Mouse (Mus musculus): ENCODE results near the gene Hist1h2bh. TPM values are rescaled to one million over a fixed set of nuclear protein-coding genes. Genes with fewer than 3 reads are reported as not detected.
"Not testable (repeated sequence)": the region's sequence is repeated elsewhere in the genome, so short reads cannot be mapped to it uniquely, and the experiment has no call there.

Hist1h2bh gene
- polyA plus RNA-seq, 1 experiment from 2014 or later = 0.77 TPM

DNA sequence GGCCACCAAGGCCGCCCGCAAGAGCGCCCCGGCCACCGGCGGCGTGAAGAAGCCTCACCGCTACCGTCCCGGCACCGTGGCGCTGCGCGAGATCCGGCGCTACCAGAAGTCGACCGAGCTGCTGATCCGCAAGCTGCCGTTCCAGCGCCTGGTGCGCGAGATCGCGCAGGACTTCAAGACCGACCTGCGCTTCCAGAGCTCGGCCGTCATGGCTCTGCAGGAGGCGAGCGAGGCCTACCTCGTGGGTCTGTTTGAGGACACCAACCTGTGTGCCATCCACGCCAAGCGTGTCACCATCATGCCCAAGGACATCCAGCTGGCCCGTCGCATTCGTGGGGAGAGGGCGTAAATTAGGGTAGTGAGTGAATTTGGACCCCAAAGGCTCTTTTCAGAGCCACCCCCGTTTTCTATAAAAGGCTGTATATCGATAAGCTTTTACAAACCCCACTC lies 32.7 kb upstream of the Hist1h2bh start:
- not testable (repeated sequence) for H3K9me3 ChIP-seq (ENCODE audit: control insufficient read depth, low read length); H3K36me3 ChIP-seq (ENCODE audit: control insufficient read depth, insufficient read depth, low read length); H3K27me3 ChIP-seq (replicated peaks; ENCODE audit: control insufficient read depth, insufficient read depth, low read length); ATAC-seq (ENCODE audit: low read depth); DNase-seq (ENCODE audit: low spot score)
- under 1% methylated on average over 8 of the region's 40 CpGs for WGBS
- H3K9ac ChIP-seq (ENCODE audit: low read depth, low read length) = peak overlapping the region; percentile 72
- peak overlapping the region; percentile 91 for H3K27ac ChIP-seq (replicated peaks; ENCODE audit: low read depth, low read length)
- peaks cover 12% of the 10 kb centered on the region for H3K4me1 ChIP-seq (ENCODE audit: control insufficient read depth, insufficient read depth, low read length)
- H3K4me2 ChIP-seq (ENCODE audit: low read depth, low read length) = peak overlapping the region; percentile 63
- H3K4me3 ChIP-seq (ENCODE audit: low read depth, low read length) = peak overlapping the region; percentile 43

DNA sequence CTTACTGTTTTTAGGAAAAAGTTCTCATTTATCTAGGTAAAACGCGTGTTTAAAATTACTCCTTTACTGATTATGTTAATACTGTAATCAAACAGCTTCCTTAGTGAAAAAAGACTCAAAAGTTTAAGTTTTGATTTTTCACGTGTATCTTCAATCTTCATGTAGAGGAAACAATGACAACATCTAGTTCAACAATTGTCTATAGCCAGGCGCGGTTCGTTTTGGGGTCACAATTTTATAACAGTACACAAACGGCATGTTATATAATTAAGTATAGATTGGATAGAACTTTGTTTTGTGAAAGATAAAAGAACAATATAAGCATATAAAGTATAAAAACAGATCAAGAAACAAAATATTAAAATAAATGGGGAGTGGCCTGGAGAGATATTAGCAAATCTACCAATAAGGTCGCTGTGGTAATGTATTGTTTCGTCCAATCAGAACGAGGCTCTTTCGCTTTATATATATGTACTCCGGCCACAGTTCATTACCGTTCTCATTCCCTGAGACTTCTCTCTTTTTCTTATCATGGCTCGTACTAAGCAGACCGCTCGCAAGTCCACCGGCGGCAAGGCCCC lies 32.2 kb upstream of the Hist1h2bh start, which contains the start of gene Hist1h3d:
Gene Hist1h3d, plus strand, starts transcription at position 493 of the 581 bp plus-strand sequence.
- H3K4me1 ChIP-seq (ENCODE audit: control insufficient read depth, insufficient read depth, low read length) = peaks cover 11% of the 10 kb centered on the region
- peak within 1 kb of the TSS; percentile 72 for H3K9ac ChIP-seq (ENCODE audit: low read depth, low read length)
- ATAC-seq (ENCODE audit: low read depth) (peak; percentile 59), DNase-seq (ENCODE audit: low spot score) (peak; percentile 96)
- H3K4me2 ChIP-seq (ENCODE audit: low read depth, low read length) = peak within 1 kb of the TSS; percentile 63
- peak within 1 kb of the TSS; percentile 43 for H3K4me3 ChIP-seq (ENCODE audit: low read depth, low read length)
- peak within 1 kb of the TSS; percentile 91 for H3K27ac ChIP-seq (replicated peaks; ENCODE audit: low read depth, low read length)
- H3K9me3 ChIP-seq (ENCODE audit: control insufficient read depth, low read length) = no peaks in the 10 kb centered on the region
- no peaks in the 10 kb centered on the region for H3K27me3 ChIP-seq (replicated peaks; ENCODE audit: control insufficient read depth, insufficient read depth, low read length)
- WGBS = under 1% methylated on average over 18 of the region's 18 CpGs
- no peaks in the 10 kb centered on the region for H3K36me3 ChIP-seq (ENCODE audit: control insufficient read depth, insufficient read depth, low read length)

DNA sequence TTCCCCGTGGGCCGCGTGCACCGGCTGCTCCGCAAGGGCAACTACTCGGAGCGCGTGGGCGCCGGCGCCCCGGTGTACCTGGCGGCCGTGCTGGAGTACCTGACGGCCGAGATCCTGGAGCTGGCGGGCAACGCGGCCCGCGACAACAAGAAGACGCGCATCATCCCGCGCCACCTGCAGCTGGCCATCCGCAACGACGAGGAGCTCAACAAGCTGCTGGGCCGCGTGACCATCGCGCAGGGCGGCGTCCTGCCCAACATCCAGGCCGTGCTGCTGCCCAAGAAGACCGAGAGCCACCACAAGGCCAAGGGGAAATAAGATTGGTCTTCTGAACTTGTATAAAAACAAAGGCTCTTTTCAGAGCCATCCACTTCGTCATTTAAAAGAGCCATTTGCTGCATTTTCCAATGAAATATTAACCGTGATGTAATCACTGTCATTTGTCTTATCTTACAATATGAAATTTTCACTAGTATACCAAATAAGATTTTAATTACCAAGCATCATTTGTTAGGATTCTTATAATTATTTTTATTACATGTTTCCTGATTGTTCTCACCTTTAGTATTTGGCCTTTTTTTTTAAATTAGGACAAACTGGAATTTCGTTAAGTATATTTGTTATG lies 31.5 kb upstream of the Hist1h2bh start:
- not testable (repeated sequence) for ATAC-seq (ENCODE audit: low read depth)
- WGBS = under 1% methylated on average over 5 of the region's 39 CpGs

DNA sequence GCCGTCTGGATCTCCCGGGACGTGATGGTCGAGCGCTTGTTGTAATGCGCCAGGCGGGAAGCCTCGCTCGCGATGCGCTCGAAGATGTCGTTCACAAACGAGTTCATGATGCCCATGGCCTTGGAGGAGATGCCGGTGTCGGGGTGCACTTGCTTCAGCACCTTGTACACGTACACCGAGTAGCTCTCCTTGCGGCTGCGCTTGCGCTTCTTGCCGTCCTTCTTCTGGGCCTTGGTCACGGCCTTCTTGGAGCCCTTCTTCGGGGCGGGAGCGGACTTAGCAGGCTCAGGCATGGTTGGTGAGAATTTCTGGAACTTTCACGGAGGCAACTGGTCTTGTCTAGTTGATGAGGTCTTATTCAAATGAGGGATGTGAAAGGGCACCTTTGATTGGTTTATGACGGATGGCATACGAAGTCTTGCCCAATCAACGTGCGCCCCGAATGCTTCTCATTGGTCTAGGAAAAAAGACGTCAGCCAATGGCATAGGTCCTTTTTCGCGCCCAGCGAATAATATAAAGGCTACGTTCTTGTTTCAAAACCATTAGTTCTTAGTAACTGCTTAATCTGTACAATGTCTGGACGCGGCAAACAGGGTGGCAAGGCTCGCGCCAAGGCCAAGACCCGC lies 30.8 kb upstream of the Hist1h2bh start, which contains the start of the genes Hist1h2bf and Hist1h2ad:
Gene Hist1h2bf, minus strand, starts transcription at position 299 of the 627 bp plus-strand sequence.
Gene Hist1h2ad, plus strand, starts transcription at position 484 of the 627 bp plus-strand sequence.
- Histone ChIP-seq H3K4me3 (ENCODE audit: low read depth, low read length) (peak within 1 kb of the TSS; percentile 52), H3K4me2 (ENCODE audit: low read depth, low read length) (peak within 1 kb of the TSS; percentile 75), H3K27ac (replicated peaks; ENCODE audit: low read depth, low read length) (peak within 1 kb of the TSS; percentile 95), H3K9ac (ENCODE audit: low read depth, low read length) (peak within 1 kb of the TSS; percentile 76), H3K4me1 (ENCODE audit: control insufficient read depth, insufficient read depth, low read length) (peaks cover 16% of the 10 kb centered on the region)
- DNase-seq (ENCODE audit: low spot score) = peak; percentile 100
- H3K36me3 ChIP-seq (ENCODE audit: control insufficient read depth, insufficient read depth, low read length); H3K27me3 ChIP-seq (replicated peaks; ENCODE audit: control insufficient read depth, insufficient read depth, low read length); H3K9me3 ChIP-seq (ENCODE audit: control insufficient read depth, low read length): not testable (repeated sequence)
- ATAC-seq (ENCODE audit: low read depth) = peak; percentile 90
- WGBS = 0% methylated on average over 15 of the region's 42 CpGs

More for the DNA sequence above, 31.5 kb upstream of the Hist1h2bh start:
- not testable (repeated sequence) for H3K9me3 ChIP-seq (ENCODE audit: control insufficient read depth, low read length); H3K36me3 ChIP-seq (ENCODE audit: control insufficient read depth, insufficient read depth, low read length); DNase-seq (ENCODE audit: low spot score); H3K27me3 ChIP-seq (replicated peaks; ENCODE audit: control insufficient read depth, insufficient read depth, low read length)
- peak overlapping the region; percentile 60 for H3K9ac ChIP-seq (ENCODE audit: low read depth, low read length)
- peak overlapping the region; percentile 75 for H3K4me2 ChIP-seq (ENCODE audit: low read depth, low read length)
- peak overlapping the region; percentile 43 for H3K4me3 ChIP-seq (ENCODE audit: low read depth, low read length)
- peaks cover 16% of the 10 kb centered on the region for H3K4me1 ChIP-seq (ENCODE audit: control insufficient read depth, insufficient read depth, low read length)
- H3K27ac ChIP-seq (replicated peaks; ENCODE audit: low read depth, low read length) = peak overlapping the region; percentile 95

DNA sequence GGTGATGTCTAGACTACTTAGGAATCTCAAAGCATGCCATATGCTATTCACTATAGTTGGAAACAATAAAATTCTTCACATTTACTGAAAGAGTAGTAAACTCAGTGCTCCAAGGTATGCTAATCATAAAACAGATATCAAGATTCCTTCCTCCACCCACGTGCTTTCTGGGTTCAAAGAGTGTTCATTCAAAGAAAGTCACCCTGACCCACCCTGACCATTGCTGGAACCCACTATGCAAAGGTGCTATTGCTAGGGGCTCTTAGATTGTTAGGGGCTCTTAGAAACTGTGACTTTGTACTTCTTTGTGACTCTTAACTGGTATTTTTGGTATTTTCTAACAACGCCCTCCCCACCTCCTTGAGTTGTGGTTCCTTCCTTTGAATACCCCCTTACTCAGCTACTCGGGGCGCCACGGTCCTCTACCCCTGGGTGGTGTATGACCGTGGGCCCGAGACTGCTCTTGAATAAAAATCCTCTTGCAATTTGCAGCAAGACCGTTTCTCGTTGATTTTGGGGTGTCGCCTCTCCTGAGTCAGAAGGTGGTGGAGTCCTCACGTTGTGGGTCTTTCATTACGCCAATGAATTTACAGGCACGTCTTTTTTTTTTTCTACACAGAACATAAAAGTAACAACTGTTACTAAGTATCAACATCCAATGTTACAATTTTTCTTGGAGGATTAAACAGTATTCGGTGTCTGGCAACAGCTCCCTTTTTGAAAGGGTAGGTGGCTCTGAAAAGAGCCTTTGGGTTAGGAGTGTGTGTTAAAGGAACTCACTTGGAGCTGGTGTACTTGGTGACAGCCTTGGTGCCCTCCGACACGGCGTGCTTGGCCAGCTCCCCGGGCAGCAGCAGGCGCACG lies 30.1 kb upstream of the Hist1h2bh start:
- Histone ChIP-seq H3K4me1 (ENCODE audit: control insufficient read depth, insufficient read depth, low read length) (peaks cover 16% of the 10 kb centered on the region), H3K4me3 (ENCODE audit: low read depth, low read length) (peak overlapping the region; percentile 52), H3K4me2 (ENCODE audit: low read depth, low read length) (peak overlapping the region; percentile 75), H3K9ac (ENCODE audit: low read depth, low read length) (peak overlapping the region; percentile 76), H3K27ac (replicated peaks; ENCODE audit: low read depth, low read length) (peak overlapping the region; percentile 95)
- WGBS = 9% methylated on average over 16 of the region's 20 CpGs
- ATAC-seq (ENCODE audit: low read depth); DNase-seq (ENCODE audit: low spot score); H3K36me3 ChIP-seq (ENCODE audit: control insufficient read depth, insufficient read depth, low read length); H3K27me3 ChIP-seq (replicated peaks; ENCODE audit: control insufficient read depth, insufficient read depth, low read length); H3K9me3 ChIP-seq (ENCODE audit: control insufficient read depth, low read length): not testable (repeated sequence)

DNA sequence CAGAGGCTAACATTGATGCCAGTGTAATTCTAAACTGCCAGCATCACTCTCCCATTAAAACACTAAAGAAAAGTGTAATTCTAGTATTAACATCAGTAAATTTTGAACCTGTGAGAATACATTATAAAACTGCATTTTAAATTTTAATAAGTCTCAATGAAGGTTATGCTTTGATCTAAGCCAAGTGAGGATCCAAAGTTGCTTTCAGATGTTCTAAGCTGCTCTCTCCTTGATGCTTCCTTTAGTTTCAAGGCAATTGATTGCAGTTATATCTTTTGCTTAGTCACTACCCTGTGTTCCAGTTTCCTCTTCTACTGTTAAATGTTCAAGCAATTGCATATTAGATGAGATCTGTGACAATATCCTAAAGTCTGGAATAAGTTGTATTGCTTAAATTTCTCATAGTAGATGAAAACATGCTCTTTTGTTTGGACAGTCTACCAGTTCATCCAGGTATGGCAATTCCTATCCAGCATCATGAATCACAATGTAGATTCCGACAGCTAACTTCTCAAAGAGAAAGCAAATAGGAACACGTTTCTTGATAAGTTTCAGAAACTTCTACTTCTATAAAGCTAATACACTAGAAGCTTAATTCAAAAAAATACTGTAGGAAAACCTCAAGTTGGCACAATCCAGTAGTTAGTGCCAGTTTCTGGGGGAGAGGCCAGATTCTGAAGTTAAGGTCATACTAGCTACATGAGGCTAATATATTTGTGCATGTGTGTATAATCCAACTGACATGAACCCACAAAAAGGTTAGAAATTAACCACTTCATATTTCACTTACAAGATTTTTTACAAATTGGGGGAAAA lies 29.2 kb upstream of the Hist1h2bh start:
- peak overlapping the region; percentile 75 for H3K4me2 ChIP-seq (ENCODE audit: low read depth, low read length)
- 33% methylated on average over 2 of the region's 2 CpGs for WGBS
- H3K9me3 ChIP-seq (ENCODE audit: control insufficient read depth, low read length) = no peaks in the 10 kb centered on the region
- H3K36me3 ChIP-seq (ENCODE audit: control insufficient read depth, insufficient read depth, low read length) = no peaks in the 10 kb centered on the region
- H3K4me3 ChIP-seq (ENCODE audit: low read depth, low read length) = peak overlapping the region; percentile 52
- no peaks in the 10 kb centered on the region for H3K27me3 ChIP-seq (replicated peaks; ENCODE audit: control insufficient read depth, insufficient read depth, low read length)
- H3K27ac ChIP-seq (replicated peaks; ENCODE audit: low read depth, low read length) = peak overlapping the region; percentile 95
- ATAC-seq (ENCODE audit: low read depth) (no peak), DNase-seq (ENCODE audit: low spot score) (no peak)
- H3K9ac ChIP-seq (ENCODE audit: low read depth, low read length) = peak overlapping the region; percentile 76
- H3K4me1 ChIP-seq (ENCODE audit: control insufficient read depth, insufficient read depth, low read length) = peaks cover 16% of the 10 kb centered on the region

DNA sequence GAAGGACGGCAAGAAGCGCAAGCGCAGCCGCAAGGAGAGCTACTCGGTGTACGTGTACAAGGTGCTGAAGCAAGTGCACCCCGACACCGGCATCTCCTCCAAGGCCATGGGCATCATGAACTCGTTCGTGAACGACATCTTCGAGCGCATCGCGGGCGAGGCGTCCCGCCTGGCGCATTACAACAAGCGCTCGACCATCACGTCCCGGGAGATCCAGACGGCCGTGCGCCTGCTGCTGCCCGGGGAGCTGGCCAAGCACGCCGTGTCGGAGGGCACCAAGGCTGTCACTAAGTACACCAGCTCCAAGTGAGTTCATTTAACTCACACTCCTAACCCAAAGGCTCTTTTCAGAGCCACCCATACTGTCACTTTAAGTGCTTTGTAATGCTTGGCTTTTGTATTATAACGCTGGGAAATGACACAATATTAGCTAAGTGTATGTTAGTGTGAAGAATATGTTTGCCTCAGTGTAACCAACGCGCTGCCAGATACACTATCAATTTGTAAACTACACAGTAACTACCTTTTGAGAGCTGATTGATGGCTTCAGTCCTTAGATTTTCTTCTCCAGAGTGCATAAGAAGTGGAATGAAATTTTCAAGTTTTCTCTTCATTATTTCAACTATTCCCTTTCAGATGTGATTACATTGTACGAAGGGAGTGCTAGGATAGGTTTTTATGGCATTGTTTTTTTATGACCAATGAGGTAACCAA lies 28.5 kb upstream of the Hist1h2bh start:
- Histone ChIP-seq H3K9ac (ENCODE audit: low read depth, low read length) (peak overlapping the region; percentile 76), H3K4me2 (ENCODE audit: low read depth, low read length) (peak overlapping the region; percentile 75), H3K27ac (replicated peaks; ENCODE audit: low read depth, low read length) (peak overlapping the region; percentile 95), H3K4me3 (ENCODE audit: low read depth, low read length) (peak overlapping the region; percentile 52)
- H3K27me3 ChIP-seq (replicated peaks; ENCODE audit: control insufficient read depth, insufficient read depth, low read length); H3K4me1 ChIP-seq (ENCODE audit: control insufficient read depth, insufficient read depth, low read length); H3K36me3 ChIP-seq (ENCODE audit: control insufficient read depth, insufficient read depth, low read length); ATAC-seq (ENCODE audit: low read depth); H3K9me3 ChIP-seq (ENCODE audit: control insufficient read depth, low read length): not testable (repeated sequence)
- under 1% methylated on average over 11 of the region's 34 CpGs for WGBS
- DNase-seq (ENCODE audit: low spot score) = peak; percentile 26

All from embryonic facial prominence, embryonic 14.5 days (tissue).